In the genomic region with DNA sequence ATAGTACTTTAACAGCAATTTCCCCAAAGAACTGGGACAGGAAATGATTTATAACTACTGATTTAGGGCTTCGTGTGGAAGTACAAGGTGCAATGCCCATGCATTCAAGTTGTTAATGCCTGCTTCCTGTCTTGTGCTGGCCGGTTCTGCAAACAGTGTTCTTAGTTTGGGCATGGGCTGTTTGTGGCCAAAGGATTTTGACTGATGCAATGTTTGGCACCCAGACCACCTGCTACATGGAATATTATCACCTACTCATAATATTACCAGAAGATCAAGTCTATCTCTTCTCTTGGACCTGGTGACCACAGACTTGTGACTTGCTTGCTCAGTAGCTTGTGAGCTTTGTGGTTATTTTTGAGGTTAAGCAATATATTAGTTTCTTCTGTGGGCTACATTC, we compare ENCODE assay signal across 26 mouse cellular contexts. TPM values are rescaled to one million over a fixed set of nuclear protein-coding genes. Genes with fewer than 3 reads are reported as not detected.
"Had no signal": no experiment of that assay in that cellular context is flagged by ENCODE, and none has a peak within 500 bp of the region (broad histone marks: within the 10 kb centered on the region; RNA-seq: fewer than 3 reads in every experiment).

No protein-coding gene starts in this region.

- H3K4me3 ChIP-seq: kidney, embryonic 15.5 days; left cerebral cortex, adult 2 months; liver, embryonic 13.5 days; megakaryocyte, embryonic 14.5 days; midbrain, embryonic 10.5 days; midbrain, embryonic 13.5 days; neural tube, embryonic 13.5 days had no signal

- DNase-seq: kidney, adult 11 months; kidney, adult 8-10 months; kidney, postnatal 14 days; kidney, postnatal 4 days; liver, embryonic 13.5 days; lung, adult 2 months; lung, postnatal 14 days; lung, postnatal 4 days; retina, postnatal 1 day; thymus, adult 18-20 months; thymus, postnatal 36 days had no signal

- H3K27ac ChIP-seq: kidney, embryonic 15.5 days; left cerebral cortex, adult 2 months; liver, embryonic 13.5 days; midbrain, embryonic 10.5 days; midbrain, embryonic 13.5 days; neural tube, embryonic 13.5 days had no signal

- H3K9ac ChIP-seq: kidney, embryonic 15.5 days; liver, embryonic 13.5 days; midbrain, embryonic 13.5 days; neural tube, embryonic 13.5 days had no signal

- H3K4me1 ChIP-seq: kidney, embryonic 15.5 days; liver, embryonic 13.5 days; midbrain, embryonic 10.5 days; midbrain, embryonic 13.5 days; neural tube, embryonic 13.5 days had no signal

- ATAC-seq: midbrain, embryonic 13.5 days had no signal

- H3K27me3 ChIP-seq: kidney, embryonic 15.5 days; liver, embryonic 13.5 days; megakaryocyte, embryonic 14.5 days; midbrain, embryonic 13.5 days; neural tube, embryonic 13.5 days had no signal

- H3K4me2 ChIP-seq: kidney, embryonic 15.5 days; liver, embryonic 13.5 days; midbrain, embryonic 13.5 days; neural tube, embryonic 13.5 days had no signal

- H3K36me3 ChIP-seq: kidney, embryonic 15.5 days; liver, embryonic 13.5 days; midbrain, embryonic 10.5 days; midbrain, embryonic 13.5 days; neural tube, embryonic 13.5 days had no signal

- H3K9me3 ChIP-seq: kidney, embryonic 15.5 days; liver, embryonic 13.5 days; megakaryocyte, embryonic 14.5 days; midbrain, embryonic 10.5 days; midbrain, embryonic 13.5 days; neural tube, embryonic 13.5 days had no signal

RNA-seq across cellular contexts. Expression of a gene that starts 16.2 kb away (rescaled TPM):
- total RNA-seq: layer of hippocampus, adult 18-20 months; layer of hippocampus, postnatal 25 days; left cerebral cortex, adult 2 months; left cerebral cortex, postnatal 36 days; midbrain, postnatal 0 days had no signal
- polyA plus RNA-seq: kidney, embryonic 15.5 days; limb, embryonic 11.5 days; liver, adult 2 months; liver, embryonic 16.5 days; midbrain, embryonic 10.5 days; midbrain, embryonic 13.5 days; midbrain, postnatal 0 days; neural tube, embryonic 13.5 days; small intestine, adult 2 months; testis, adult 2 months had no signal
